Mouse (Mus musculus) G1E (cell line): ENCODE measurements around the gene Gm11541.

Source experiments
- CTCF ChIP-seq: IDR thresholded peaks from 2 replicates; pipeline ENCODE4 v1.5.1; 2012; ENCODE audit warnings: low read depth, low read length, inconsistent platforms, mixed read lengths
- GATA1 ChIP-seq: IDR thresholded peaks from 2 replicates; pipeline ENCODE4 v1.6.1; 2012; ENCODE audit warnings: borderline replicate concordance, low read length, inconsistent platforms, mixed read lengths
- GATA2 ChIP-seq: IDR thresholded peaks from 2 replicates; pipeline ENCODE4 v1.6.1; 2012; ENCODE audit warnings: low read depth, low read length, inconsistent platforms, borderline replicate concordance
- POLR2AphosphoS5 ChIP-seq: IDR thresholded peaks from 2 replicates; pipeline ENCODE4 v1.6.1; 2012; ENCODE audit warnings: low read depth, low read length, inconsistent platforms; ENCODE audit not compliant: insufficient replicate concordance
- TAL1 ChIP-seq: conservative IDR thresholded peaks from 2 replicates; pipeline ENCODE4 v1.6.1; 2012; ENCODE audit warnings: low read depth, low read length, inconsistent platforms, mixed read lengths

DNA sequence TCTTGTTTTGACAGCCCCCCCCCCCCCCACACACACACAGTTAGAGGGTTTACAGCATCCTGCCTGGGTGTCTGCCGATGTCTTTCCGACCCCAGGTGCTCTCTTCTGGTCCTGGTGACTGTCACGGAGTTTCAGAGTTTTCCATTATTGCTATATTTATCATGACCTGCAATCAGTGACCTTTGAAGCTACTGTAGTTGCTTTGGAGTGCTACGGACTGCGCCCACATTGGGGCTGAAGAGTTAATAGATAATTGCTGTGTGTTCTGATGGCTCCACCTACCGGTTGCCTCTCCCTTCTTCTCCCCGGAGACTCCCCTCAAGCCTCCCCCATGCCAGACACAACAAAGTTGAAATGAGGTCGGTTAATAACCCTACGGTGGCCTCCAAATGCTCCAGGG, 12.5 kb upstream of the Gm11541 start:
- TF ChIP-seq CTCF (no peak), POLR2AphosphoS5 (no peak), GATA1 (no peak), TAL1 (no peak), GATA2 (no peak)
